Mouse (Mus musculus) neural tube, postnatal 0 days (tissue): Measurements from ENCODE around the gene Olfr606. TPM values are rescaled to one million over a fixed set of nuclear protein-coding genes. Genes with fewer than 3 reads are reported as not detected.

Experiments used
- microRNA-seq: library from miRNA; unstranded; fragments of <30 nt; microRNA quantifications from one replicate; pipeline ENCODE4, GENCODE M21; 2016
- polyA plus RNA-seq: library from polyadenylated mRNA; unstranded; fragments of >200 nt; fragmentation: Nextera tagmentation; extraction: Ambion mirVana; gene quantifications from 2 replicates; pipeline ENCODE4 v1.2.1, GENCODE M21; 2015

Olfr606 gene
- not detected in 2 replicates for polyA plus RNA-seq

DNA sequence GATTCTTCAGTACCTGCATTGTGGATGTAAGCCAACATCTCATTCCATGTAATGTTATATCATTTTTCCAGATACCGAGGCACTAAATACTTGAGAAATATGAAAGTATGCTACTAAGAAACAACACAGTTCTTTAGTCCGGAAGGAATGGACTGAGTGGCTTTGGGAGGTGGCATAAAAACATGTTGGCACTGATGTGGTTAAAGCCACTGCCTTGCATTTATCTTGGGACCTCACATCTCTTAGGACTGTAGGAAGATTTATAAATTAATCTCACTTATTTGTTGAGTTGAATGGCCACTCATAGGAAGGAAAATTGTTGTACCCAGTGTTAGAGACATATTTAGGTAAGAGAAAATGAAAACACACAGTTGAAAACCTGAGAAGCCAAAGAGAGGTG, at the start of gene Olfr606:
TSS of gene Olfr606 (plus strand) at position 301 of the 400 bp plus-strand sequence.

GRCm38 (mm10) chr7:103414772-103415171, 34.1 kb upstream of the Olfr606 start, which contains the start of gene Usp17lc:
Gene Usp17lc, plus strand, starts transcription at chr7:103415072.

GRCm38 (mm10) chr7:103445339-103445738, 3.5 kb upstream of the Olfr606 start, which contains the start of gene Olfr605:
Gene Olfr605, minus strand, starts transcription at chr7:103445439.

GRCm38 (mm10) chr7:103469577-103469976, 20.7 kb downstream of the Olfr606 start, which contains the start of gene Olfr608:
Gene Olfr608, plus strand, starts transcription at chr7:103469877.

DNA sequence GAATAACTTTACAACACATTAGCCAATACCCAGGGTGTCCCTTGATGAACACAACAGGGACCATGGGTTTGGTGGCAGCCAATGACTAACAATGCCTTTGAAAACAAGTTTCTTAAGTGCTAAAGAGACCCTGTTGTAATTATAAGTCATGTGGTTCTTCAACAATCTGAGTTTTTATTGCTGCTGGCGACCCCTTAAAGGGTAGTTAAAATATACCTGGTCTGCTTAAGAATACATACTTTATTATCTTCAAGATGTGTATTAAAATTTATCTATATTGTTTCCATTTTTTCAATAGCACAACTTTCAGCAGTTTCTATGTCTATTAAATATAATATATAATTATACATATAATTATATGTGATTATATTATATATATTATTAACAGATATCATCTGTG, 49.1 kb downstream of the Olfr606 start, which contains the start of gene Olfr609:
TSS of gene Olfr609 (minus strand) at position 101 of the 400 bp plus-strand sequence.

Small RNA genes within 50 kb of the gene (microRNA-seq; reads per million reads assigned to microRNA genes)
- gene Gm25774 = not detected

Other genes starting within 250 kb of the Olfr606 start
- gene Olfr593, start 237.2 kb upstream of the Olfr606 start, polyA plus RNA-seq = not detected in 2 replicates
- not detected in 2 replicates for gene Olfr594, start 232.1 kb upstream of the Olfr606 start, polyA plus RNA-seq
- not detected in 2 replicates for gene Usp17ld, start 196.5 kb upstream of the Olfr606 start, polyA plus RNA-seq
- not detected in 2 replicates for gene Olfr596, start 143.4 kb upstream of the Olfr606 start, polyA plus RNA-seq
- not detected in 2 replicates for gene Olfr597, start 132.7 kb upstream of the Olfr606 start, polyA plus RNA-seq
- gene Olfr598, start 125.5 kb upstream of the Olfr606 start, polyA plus RNA-seq = not detected in 2 replicates
- not detected in 2 replicates for gene Olfr599, start 113.1 kb upstream of the Olfr606 start, polyA plus RNA-seq
- gene Olfr600, start 99.4 kb upstream of the Olfr606 start, polyA plus RNA-seq = not detected in 2 replicates
- gene Olfr601, start 86.4 kb upstream of the Olfr606 start, polyA plus RNA-seq = not detected in 2 replicates
- gene Olfr603, start 62.9 kb upstream of the Olfr606 start, polyA plus RNA-seq = not detected in 2 replicates
- not detected in 2 replicates for gene Usp17lc, start 34.0 kb upstream of the Olfr606 start, polyA plus RNA-seq
- not detected in 2 replicates for gene Olfr605, start 3.6 kb upstream of the Olfr606 start, polyA plus RNA-seq
- gene Olfr607, start 15.1 kb downstream of the Olfr606 start, polyA plus RNA-seq = not detected in 2 replicates
- not detected in 2 replicates for gene Olfr608, start 20.8 kb downstream of the Olfr606 start, polyA plus RNA-seq
- not detected in 2 replicates for gene Olfr609, start 49.0 kb downstream of the Olfr606 start, polyA plus RNA-seq
- gene Olfr610, start 63.1 kb downstream of the Olfr606 start, polyA plus RNA-seq = not detected in 2 replicates
- gene Olfr611, start 71.8 kb downstream of the Olfr606 start, polyA plus RNA-seq = not detected in 2 replicates
- gene Olfr612, start 93.7 kb downstream of the Olfr606 start, polyA plus RNA-seq = not detected in 2 replicates
- gene Olfr613, start 99.0 kb downstream of the Olfr606 start, polyA plus RNA-seq = not detected in 2 replicates
- not detected in 2 replicates for gene Olfr615, start 107.0 kb downstream of the Olfr606 start, polyA plus RNA-seq
- not detected in 2 replicates for gene Olfr616, start 120.1 kb downstream of the Olfr606 start, polyA plus RNA-seq
- not detected in 2 replicates for gene Olfr617, start 124.0 kb downstream of the Olfr606 start, polyA plus RNA-seq
- gene Olfr618, start 141.1 kb downstream of the Olfr606 start, polyA plus RNA-seq = not detected in 2 replicates
- not detected in 2 replicates for gene Olfr619, start 151.5 kb downstream of the Olfr606 start, polyA plus RNA-seq
- not detected in 2 replicates for gene Olfr620, start 163.5 kb downstream of the Olfr606 start, polyA plus RNA-seq
- not detected in 2 replicates for gene Olfr622, start 193.7 kb downstream of the Olfr606 start, polyA plus RNA-seq
- not detected in 2 replicates for gene Olfr623, start 214.7 kb downstream of the Olfr606 start, polyA plus RNA-seq
- gene Olfr624, start 222.1 kb downstream of the Olfr606 start, polyA plus RNA-seq = 0.04 TPM in 2 replicates
- gene Olfr625-ps1, start 233.7 kb downstream of the Olfr606 start, polyA plus RNA-seq = not detected in 2 replicates